Mouse (Mus musculus) hindbrain, embryonic 11.5 days (tissue): ENCODE measurements around the gene Gm8251. TPM values are rescaled to one million over a fixed set of nuclear protein-coding genes. Genes with fewer than 3 reads are reported as not detected.
A peak's percentile ranks its signal among the peaks of the same experiment; 100 is the strongest.
"Not testable (repeated sequence)": the region's sequence is repeated elsewhere in the genome, so short reads cannot be mapped to it uniquely, and the experiment has no call there.

Experiments
- ATAC-seq: fragments of 200-750 bp; cut with Nextera tagmentation; 2 replicates; pipeline ENCODE4 v1.8.0; 2017; ENCODE audit warnings: mild to moderate bottlenecking, moderate TSS enrichment, moderate library complexity; ENCODE audit not compliant: low FRiP score
- DNase-seq: peaks from one replicate; pipeline ENCODE4 v3.0.0-alpha.2; 2015; ENCODE audit warnings: low spot score
- H3K27ac ChIP-seq: fragments of 300-500 bp; sonication (generic); 2 replicates; pipeline ENCODE4 v1.5.1; 2014; ENCODE audit warnings: mild to moderate bottlenecking, low read depth, low read length
- H3K27me3 ChIP-seq: fragments of 300-500 bp; sonication (generic); 2 replicates; pipeline ENCODE4 v1.6.1; 2014; ENCODE audit warnings: mild to moderate bottlenecking, low read length, moderate library complexity, mixed read lengths; ENCODE audit not compliant: control insufficient read depth, insufficient read depth
- H3K36me3 ChIP-seq: fragments of 300-500 bp; sonication (generic); 2 replicates; pipeline ENCODE4 v1.6.1; 2014; ENCODE audit warnings: mild to moderate bottlenecking, low read length, moderate library complexity, mixed read lengths; ENCODE audit not compliant: control insufficient read depth, insufficient read depth
- H3K4me1 ChIP-seq: fragments of 300-500 bp; sonication (generic); replicated peaks from 2 replicates; pipeline ENCODE4 v1.6.1; 2014; ENCODE audit warnings: low read length, mixed read lengths; ENCODE audit not compliant: control insufficient read depth, insufficient read depth
- H3K4me2 ChIP-seq: fragments of 300-500 bp; sonication (generic); replicated peaks from 2 replicates; pipeline ENCODE4 v1.6.1; 2014; ENCODE audit warnings: mild to moderate bottlenecking, low read depth, low read length
- H3K4me3 ChIP-seq: fragments of 300-500 bp; sonication (generic); 2 replicates; pipeline ENCODE4 v1.5.1; 2014; ENCODE audit warnings: low read depth, low read length
- H3K9ac ChIP-seq: fragments of 300-500 bp; sonication (generic); 2 replicates; pipeline ENCODE4 v1.6.1; 2014; ENCODE audit warnings: low read depth, low read length
- H3K9me3 ChIP-seq: fragments of 300-500 bp; sonication (generic); 2 replicates; pipeline ENCODE4 v1.6.1; 2016; ENCODE audit warnings: low read length; ENCODE audit not compliant: control insufficient read depth
- WGBS: fragments of 180-500 bp; shearing (Covaris S2); extraction: QIAGEN DNeasy Blood & Tissue Kit; methylation state at CpG from one replicate; pipeline ENCODE4 v1.1.7; 2014; 5-methylcytosine and 5-hydroxymethylcytosine counted together
- polyA plus RNA-seq: library from polyadenylated mRNA; unstranded; fragments of >200 nt; fragmentation: Nextera tagmentation; extraction: Ambion mirVana; gene quantifications from 2 replicates; pipeline ENCODE4 v1.2.1, GENCODE M21; 2014

Gene Gm8251
- 0.12 and 0.20 TPM in 2 replicates for polyA plus RNA-seq

DNA sequence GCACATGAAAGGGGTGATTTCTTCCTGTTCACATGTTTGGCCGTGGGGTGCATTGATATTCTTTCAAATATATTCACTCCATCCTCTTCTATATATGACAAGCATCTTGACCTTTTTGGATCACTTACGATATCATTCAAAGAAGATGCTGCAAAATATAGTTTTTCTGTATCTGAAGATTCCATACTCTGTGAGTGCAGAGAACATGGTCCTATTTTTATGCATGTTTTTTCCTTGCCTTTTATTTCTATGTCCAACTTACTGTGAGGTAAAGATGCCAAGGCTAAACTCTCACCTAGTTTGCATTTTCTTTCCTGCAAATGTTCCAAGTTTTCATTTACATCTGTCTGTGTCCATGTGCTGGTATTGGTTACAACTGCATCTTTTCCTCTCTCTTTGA, at the start of gene Gm8251:
Gene Gm8251 (minus strand): TSS at position 101 of the 400 bp plus-strand sequence.
- Histone ChIP-seq H3K9ac (no peak within 1 kb of the TSS), H3K4me3 (no peak within 1 kb of the TSS), H3K9me3 (no peaks in the 10 kb centered on the region), H3K4me2 (no peak within 1 kb of the TSS), H3K36me3 (no peaks in the 10 kb centered on the region), H3K4me1 (no peaks in the 10 kb centered on the region), H3K27me3 (no peaks in the 10 kb centered on the region), H3K27ac (no peak within 1 kb of the TSS)
- 96% methylated on average over 2 of the region's 2 CpGs for WGBS
- DNase-seq (no peak), ATAC-seq (no peak)

- DNase-seq (peak; percentile 30), ATAC-seq (0 out of 2 replicates have a peak, but pooled peaks have one; percentile 39)
- 18% methylated on average over 5 of the region's 5 CpGs for WGBS
- no peaks in the 10 kb centered on the region for H3K4me1 ChIP-seq
- peak overlapping the region; percentile 39; the same call in 1 of the 2 replicates for H3K4me2 ChIP-seq
- no peaks in the 10 kb centered on the region for H3K27me3 ChIP-seq
- H3K9ac ChIP-seq = no peak overlapping the region
- H3K36me3 ChIP-seq = peaks cover 2% of the 10 kb centered on the region; the same call in 1 of the 2 replicates
- no peak overlapping the region for H3K27ac ChIP-seq
- H3K9me3 ChIP-seq = no peaks in the 10 kb centered on the region
- H3K4me3 ChIP-seq = peak overlapping the region; percentile 81
These were observed 41.2 kb upstream of the Gm8251 start for GRCm38 (mm10) chr1:44102939-44103338.

- Histone ChIP-seq H3K9ac (peak within 1 kb of the TSS; percentile 83), H3K27ac (peak within 1 kb of the TSS; percentile 87), H3K4me2 (peak within 1 kb of the TSS; percentile 56), H3K27me3 (no peaks in the 10 kb centered on the region), H3K4me3 (peak within 1 kb of the TSS; percentile 81), H3K9me3 (no peaks in the 10 kb centered on the region), H3K36me3 (no peaks in the 10 kb centered on the region), H3K4me1 (no peaks in the 10 kb centered on the region)
- under 1% methylated on average over 52 of the region's 55 CpGs for WGBS
- ATAC-seq (peak; percentile 98), DNase-seq (peak; percentile 98)
These were observed 40.6 kb upstream of the Gm8251 start, which contains the start of gene Tex30 for GRCm38 (mm10) chr1:44102259-44102717. Gene Tex30 (minus strand): TSS chr1:44102441.

GRCm38 (mm10) chr1:44101448-44102225, 39.9 kb upstream of the Gm8251 start:
- WGBS = under 1% methylated on average over 55 of the region's 55 CpGs
- Histone ChIP-seq H3K27me3 (no peaks in the 10 kb centered on the region), H3K4me3 (peak overlapping the region; percentile 81), H3K9me3 (no peaks in the 10 kb centered on the region), H3K9ac (peak overlapping the region; percentile 83), H3K27ac (peak overlapping the region; percentile 87), H3K4me2 (peak overlapping the region; percentile 56), H3K4me1 (no peaks in the 10 kb centered on the region), H3K36me3 (no peaks in the 10 kb centered on the region)
- ATAC-seq (peak; percentile 86), DNase-seq (peak; percentile 64)

DNA sequence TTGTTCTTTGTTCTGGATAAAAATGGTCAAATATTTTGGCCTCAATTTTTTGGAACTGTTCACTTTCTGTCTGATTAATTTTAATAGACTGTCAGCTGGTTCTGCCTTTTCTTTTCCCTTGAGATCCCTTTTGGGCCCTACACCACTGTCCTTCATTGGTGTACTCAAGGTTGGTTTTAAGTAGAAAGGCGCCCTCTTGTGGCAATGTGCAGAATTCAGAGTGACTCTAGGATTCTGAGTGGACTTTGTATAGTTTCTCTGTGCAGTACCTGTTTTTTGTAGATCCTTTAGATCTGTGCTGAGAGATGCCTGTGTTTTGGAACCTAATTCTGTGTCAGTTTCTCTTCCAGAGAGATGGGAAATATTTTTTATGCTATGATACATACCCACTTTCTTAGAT, 2.9 kb upstream of the Gm8251 start:
- 4% methylated on average over 1 of the region's 1 CpGs for WGBS
- Histone ChIP-seq H3K4me1 (no peaks in the 10 kb centered on the region), H3K9ac (no peak overlapping the region), H3K36me3 (no peaks in the 10 kb centered on the region), H3K9me3 (no peaks in the 10 kb centered on the region), H3K27ac (no peak overlapping the region), H3K4me2 (no peak overlapping the region), H3K4me3 (no peak overlapping the region), H3K27me3 (no peaks in the 10 kb centered on the region)
- ATAC-seq (no peak), DNase-seq (peak; percentile 40)

GRCm38 (mm10) chr1:44063439-44063838, 1.7 kb upstream of the Gm8251 start:
- DNase-seq (no peak), ATAC-seq (no peak)
- H3K4me2 ChIP-seq = no peak overlapping the region
- WGBS = 96% methylated on average over 6 of the region's 6 CpGs
- H3K9ac ChIP-seq = no peak overlapping the region
- no peak overlapping the region for H3K4me3 ChIP-seq
- H3K27ac ChIP-seq = no peak overlapping the region
- no peaks in the 10 kb centered on the region for H3K4me1 ChIP-seq
- H3K27me3 ChIP-seq = no peaks in the 10 kb centered on the region
- no peaks in the 10 kb centered on the region for H3K36me3 ChIP-seq
- no peaks in the 10 kb centered on the region for H3K9me3 ChIP-seq

DNA sequence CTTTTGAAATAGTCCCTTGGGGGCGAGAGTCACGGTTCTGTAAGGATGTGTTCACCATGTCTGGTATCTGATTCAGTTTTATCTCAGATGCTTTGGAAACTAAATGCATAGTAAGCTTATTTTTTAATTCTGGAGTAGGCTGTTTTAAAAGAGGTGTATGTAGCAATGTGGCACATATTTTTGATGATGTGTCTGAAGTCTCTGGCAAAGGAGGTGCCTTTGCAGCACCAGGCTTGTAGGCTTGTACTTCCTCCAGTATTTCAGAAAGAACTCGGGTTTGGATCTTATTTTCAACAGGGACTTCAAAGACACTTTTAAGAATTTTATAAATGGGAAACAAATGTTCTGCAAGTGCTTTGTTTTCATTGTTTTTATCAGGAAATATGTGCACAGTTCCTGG, 3.9 kb downstream of the Gm8251 start:
- Histone ChIP-seq H3K9me3 (no peaks in the 10 kb centered on the region), H3K9ac (no peak overlapping the region), H3K27me3 (no peaks in the 10 kb centered on the region), H3K27ac (no peak overlapping the region), H3K4me1 (no peaks in the 10 kb centered on the region), H3K4me3 (no peak overlapping the region), H3K36me3 (no peaks in the 10 kb centered on the region), H3K4me2 (no peak overlapping the region)
- ATAC-seq (no peak), DNase-seq (no peak)
- WGBS = 84% methylated on average over 3 of the region's 3 CpGs

- Histone ChIP-seq H3K27me3 (no peaks in the 10 kb centered on the region), H3K4me1 (no peaks in the 10 kb centered on the region), H3K27ac (no peak overlapping the region), H3K36me3 (no peaks in the 10 kb centered on the region), H3K4me2 (no peak overlapping the region), H3K4me3 (no peak overlapping the region), H3K9ac (no peak overlapping the region), H3K9me3 (no peaks in the 10 kb centered on the region)
- DNase-seq (no peak), ATAC-seq (no peak)
- 89% methylated on average over 2 of the region's 2 CpGs for WGBS
These were observed 15.2 kb downstream of the Gm8251 start for GRCm38 (mm10) chr1:44046556-44046955.

DNA sequence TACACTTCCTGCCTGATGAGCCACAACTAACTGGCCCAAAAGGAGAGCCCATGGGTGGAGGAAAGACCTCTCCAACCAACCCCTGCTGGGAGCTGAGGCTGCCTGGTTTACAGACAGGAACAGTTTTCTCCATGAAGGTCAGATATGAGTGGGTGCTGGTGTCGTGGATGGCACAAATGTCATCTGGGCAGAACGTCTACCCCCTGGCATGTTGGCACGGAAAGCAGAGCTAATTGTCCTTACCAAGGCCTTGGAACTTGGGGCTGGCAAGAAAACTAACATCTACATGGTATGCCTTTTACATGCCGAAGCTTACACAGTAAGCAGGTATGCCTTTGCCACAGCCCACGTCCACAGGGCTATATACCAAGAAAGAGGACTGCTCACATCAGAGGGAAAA, 16.0 kb downstream of the Gm8251 start:
- H3K36me3 ChIP-seq, H3K4me1 ChIP-seq, H3K4me2 ChIP-seq, H3K4me3 ChIP-seq, H3K9ac ChIP-seq, H3K27me3 ChIP-seq, DNase-seq, ATAC-seq, H3K27ac ChIP-seq, H3K9me3 ChIP-seq: not testable (repeated sequence)
- 89% methylated on average over 5 of the region's 5 CpGs for WGBS
